Mouse (Mus musculus) hindbrain, embryonic 16.5 days (tissue): Measurements from ENCODE around the gene Shank2. TPM values are rescaled to one million over a fixed set of nuclear protein-coding genes. Genes with fewer than 3 reads are reported as not detected.

ENCODE experiments used
- ATAC-seq: fragments of 200-750 bp; cut with Nextera tagmentation; 2 replicates; pipeline ENCODE4 v1.8.0; 2017; ENCODE audit warnings: moderate TSS enrichment, moderate library complexity
- H3K27ac ChIP-seq: fragments of 300-500 bp; sonication (generic); 2 replicates; pipeline ENCODE4 v1.5.1; 2014; ENCODE audit warnings: low read depth, mild to moderate bottlenecking, control low read depth, low read length, moderate library complexity
- H3K27me3 ChIP-seq: fragments of 300-500 bp; sonication (generic); replicated peaks from 2 replicates; pipeline ENCODE4 v1.6.1; 2014; ENCODE audit warnings: low read length; ENCODE audit not compliant: control insufficient read depth, insufficient read depth
- H3K36me3 ChIP-seq: fragments of 300-500 bp; sonication (generic); 2 replicates; pipeline ENCODE4 v1.6.1; 2014; ENCODE audit warnings: mild to moderate bottlenecking, low read length, moderate library complexity, mixed read lengths; ENCODE audit not compliant: control insufficient read depth, insufficient read depth
- H3K4me1 ChIP-seq: fragments of 300-500 bp; sonication (generic); 2 replicates; pipeline ENCODE4 v1.6.1; 2014; ENCODE audit warnings: low read depth, low read length; ENCODE audit not compliant: control insufficient read depth, insufficient read depth
- H3K4me2 ChIP-seq: fragments of 300-500 bp; sonication (generic); 2 replicates; pipeline ENCODE4 v1.6.1; 2014; ENCODE audit warnings: mild to moderate bottlenecking, low read length, control low read depth, moderate library complexity
- H3K4me3 ChIP-seq: fragments of 300-500 bp; sonication (generic); 2 replicates; pipeline ENCODE4 v1.5.1; 2014; ENCODE audit warnings: mild to moderate bottlenecking, low read length, control low read depth, moderate library complexity
- H3K9ac ChIP-seq: fragments of 300-500 bp; sonication (generic); 2 replicates; pipeline ENCODE4 v1.6.1; 2014; ENCODE audit warnings: low read depth, mild to moderate bottlenecking, control low read depth, low read length, moderate library complexity
- H3K9me3 ChIP-seq: fragments of 300-500 bp; sonication (generic); 2 replicates; pipeline ENCODE4 v1.6.1; 2014; ENCODE audit warnings: mild to moderate bottlenecking, low read length, moderate library complexity; ENCODE audit not compliant: control insufficient read depth
- whole genome bisulfite sequencing: fragments of 180-500 bp; shearing (Covaris S2); extraction: QIAGEN DNeasy Blood & Tissue Kit; methylation state at CpG from one replicate; pipeline ENCODE4 v1.1.7; 2014; 5-methylcytosine and 5-hydroxymethylcytosine counted together
- polyA plus RNA-seq: library from polyadenylated mRNA; unstranded; fragments of >200 nt; fragmentation: Nextera tagmentation; extraction: Ambion mirVana; gene quantifications from 2 replicates; pipeline ENCODE4 v1.2.1, GENCODE M21; 2015

Gene Shank2
- polyA plus RNA-seq, 1 experiment from 2014 or later = 9.0 TPM

DNA sequence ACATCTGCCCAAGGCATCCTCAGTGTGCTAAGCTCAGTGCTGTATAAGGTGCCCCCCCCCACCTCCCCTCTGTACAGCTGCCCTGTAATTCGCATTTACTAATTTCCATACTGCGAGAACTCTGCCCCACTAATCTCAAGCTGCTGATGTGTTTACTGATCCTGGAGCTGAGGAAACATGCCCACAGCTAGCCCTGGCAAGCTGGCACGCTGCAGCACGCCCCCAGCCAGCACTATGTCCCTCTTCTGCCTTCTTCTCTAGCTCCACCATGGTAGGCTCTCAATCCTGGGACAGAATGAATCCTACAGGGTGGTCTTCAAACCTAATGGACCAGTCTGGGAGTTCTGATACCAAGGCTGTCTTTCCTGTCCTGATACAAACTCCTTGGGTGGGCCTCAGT lies 267.1 kb downstream of the Shank2 start:
- H3K27me3 ChIP-seq = no peaks in the 10 kb centered on the region
- no peak for ATAC-seq

DNA sequence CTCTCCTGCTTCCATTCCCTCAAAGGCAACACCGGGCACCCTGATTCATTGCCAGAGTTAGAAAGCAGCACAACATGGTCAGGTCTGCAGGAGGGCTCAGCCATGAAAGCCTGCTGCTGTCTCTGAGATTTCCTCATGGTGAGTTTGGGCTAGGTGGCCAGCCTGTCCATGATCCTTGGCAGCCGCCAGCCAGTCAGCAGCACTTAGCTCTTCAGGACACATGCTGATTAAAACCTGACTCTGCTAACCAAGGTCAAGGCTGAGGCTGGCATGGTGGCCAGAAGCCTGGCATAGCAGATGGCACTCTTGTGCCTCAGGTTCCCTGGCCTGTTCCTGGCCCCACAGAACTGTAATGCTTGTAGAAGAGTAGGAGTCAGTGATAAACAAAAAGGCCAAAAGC lies 269.3 kb downstream of the Shank2 start:
- no peak overlapping the region for H3K4me3 ChIP-seq
- ATAC-seq = no peak
- H3K4me2 ChIP-seq = no peak overlapping the region
- H3K9me3 ChIP-seq = no peaks in the 10 kb centered on the region
- H3K4me1 ChIP-seq = no peaks in the 10 kb centered on the region
- H3K27me3 ChIP-seq = no peaks in the 10 kb centered on the region
- 92% methylated on average over 2 of the region's 2 CpGs for WGBS
- no peak overlapping the region for H3K27ac ChIP-seq
- no peak overlapping the region for H3K9ac ChIP-seq
- no peaks in the 10 kb centered on the region for H3K36me3 ChIP-seq

More for the DNA sequence above, 267.1 kb downstream of the Shank2 start:
- Histone ChIP-seq H3K4me3 (no peak overlapping the region), H3K9me3 (no peaks in the 10 kb centered on the region), H3K36me3 (no peaks in the 10 kb centered on the region), H3K4me1 (no peaks in the 10 kb centered on the region), H3K4me2 (no peak overlapping the region), H3K9ac (no peak overlapping the region), H3K27ac (no peak overlapping the region)
- 88% methylated on average over 4 of the region's 4 CpGs for WGBS

DNA sequence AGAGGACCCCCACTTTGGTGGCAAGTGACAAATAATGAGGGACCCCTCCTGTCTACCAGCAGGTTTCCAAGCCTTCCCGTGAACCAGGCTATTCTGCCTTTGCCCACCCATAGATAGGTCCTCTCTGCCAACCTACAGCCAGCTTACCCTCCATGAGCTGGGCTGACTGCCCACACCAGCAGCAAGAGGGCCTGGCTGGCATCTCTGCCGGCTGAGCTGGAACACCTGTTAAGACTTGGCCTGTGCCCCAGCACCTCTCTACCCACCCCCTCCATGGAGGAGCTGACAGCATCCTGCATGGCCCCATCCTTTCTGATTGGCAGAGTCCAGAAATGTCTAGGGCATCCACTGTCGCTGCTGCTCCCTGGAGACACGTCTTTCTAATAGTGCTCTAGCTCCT lies 277.0 kb downstream of the Shank2 start:
- H3K4me3 ChIP-seq = no peak overlapping the region
- H3K4me1 ChIP-seq = peaks cover 14% of the 10 kb centered on the region
- no peak overlapping the region; the same call in 1 of the 2 replicates for H3K27ac ChIP-seq
- whole genome bisulfite sequencing = 50% methylated on average over 4 of the region's 4 CpGs
- H3K4me2 ChIP-seq = no peak overlapping the region
- no peaks in the 10 kb centered on the region for H3K36me3 ChIP-seq
- H3K27me3 ChIP-seq = no peaks in the 10 kb centered on the region
- no peaks in the 10 kb centered on the region for H3K9me3 ChIP-seq
- H3K9ac ChIP-seq = no peak overlapping the region
- ATAC-seq = peak; percentile 38

DNA sequence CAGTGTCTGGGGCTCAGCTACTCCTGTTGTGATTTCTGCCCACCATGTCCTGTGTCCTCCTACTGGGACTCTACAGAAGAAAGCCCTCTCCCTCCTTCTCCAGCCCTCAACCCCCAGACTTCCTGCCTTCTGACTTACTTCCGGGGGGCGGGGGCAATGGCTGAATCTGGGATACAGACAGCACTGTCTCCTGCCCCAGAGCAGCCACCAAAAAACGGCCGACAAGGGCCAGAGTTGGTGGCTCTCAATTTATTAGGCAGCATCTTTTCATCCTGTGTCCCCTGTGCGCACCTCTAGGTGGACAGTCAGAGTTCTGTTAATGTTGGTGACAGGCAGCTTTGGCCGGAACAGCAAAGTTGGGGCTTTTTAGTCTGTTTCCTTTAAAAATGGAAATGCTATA lies 282.0 kb downstream of the Shank2 start:
- no peaks in the 10 kb centered on the region for H3K36me3 ChIP-seq
- H3K27ac ChIP-seq = peak overlapping the region; percentile 93
- peak overlapping the region; percentile 50 for H3K4me3 ChIP-seq
- no peaks in the 10 kb centered on the region for H3K27me3 ChIP-seq
- peaks cover 41% of the 10 kb centered on the region for H3K4me1 ChIP-seq
- no peaks in the 10 kb centered on the region for H3K9me3 ChIP-seq
- peak overlapping the region; percentile 79 for H3K9ac ChIP-seq
- peak overlapping the region; percentile 85 for H3K4me2 ChIP-seq
- 0 out of 2 replicates have a peak, but pooled peaks have one; percentile 9 for ATAC-seq
- 6% methylated on average over 6 of the region's 6 CpGs for WGBS

DNA sequence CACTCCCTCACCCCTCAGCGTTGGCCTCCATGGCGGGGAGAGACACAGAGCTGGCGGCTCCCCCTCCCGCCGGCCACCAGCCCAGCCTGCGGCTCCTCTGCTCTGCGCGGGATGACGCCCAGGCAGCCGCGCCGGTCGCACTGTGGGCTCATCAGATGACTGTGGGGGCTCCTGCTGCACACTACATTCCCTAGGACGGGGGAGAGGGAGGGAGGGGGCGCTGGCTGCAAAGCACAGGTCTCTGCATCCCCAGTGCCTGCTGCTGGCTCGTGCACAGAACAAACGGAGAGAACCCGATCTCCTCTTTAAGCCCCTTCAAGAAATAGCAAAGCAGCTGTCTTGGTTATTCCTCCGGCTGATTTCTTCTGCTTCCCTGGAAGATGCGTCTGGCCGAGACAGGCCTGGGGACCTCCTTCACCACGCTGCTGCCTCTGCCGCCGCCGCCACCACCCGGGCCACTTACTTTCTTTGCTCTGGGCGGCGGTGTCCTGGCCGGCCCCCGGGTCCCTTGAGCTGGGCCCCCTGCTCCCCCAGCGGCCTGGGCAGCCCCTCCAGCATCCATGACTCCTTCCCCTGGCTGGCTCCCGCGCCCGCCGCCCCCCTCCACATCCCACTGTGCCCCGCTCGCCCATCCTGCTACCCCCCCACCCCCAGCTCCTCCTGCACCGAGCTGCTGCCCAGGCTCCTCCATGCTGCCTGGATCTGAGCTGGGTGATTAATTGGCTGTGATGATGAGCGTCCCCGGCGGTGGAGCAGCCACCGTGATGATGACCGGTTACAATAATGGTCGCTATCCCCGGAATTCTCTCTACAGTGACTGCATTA lies 282.7 kb downstream of the Shank2 start:
- Histone ChIP-seq H3K36me3 (no peaks in the 10 kb centered on the region), H3K27ac (peak overlapping the region; percentile 93), H3K4me1 (peaks cover 41% of the 10 kb centered on the region), H3K4me3 (peak overlapping the region; percentile 50), H3K9me3 (no peaks in the 10 kb centered on the region), H3K9ac (peak overlapping the region; percentile 79), H3K4me2 (peak overlapping the region; percentile 85), H3K27me3 (no peaks in the 10 kb centered on the region)
- under 1% methylated on average over 39 of the region's 45 CpGs for WGBS
- ATAC-seq = peak; percentile 81

DNA sequence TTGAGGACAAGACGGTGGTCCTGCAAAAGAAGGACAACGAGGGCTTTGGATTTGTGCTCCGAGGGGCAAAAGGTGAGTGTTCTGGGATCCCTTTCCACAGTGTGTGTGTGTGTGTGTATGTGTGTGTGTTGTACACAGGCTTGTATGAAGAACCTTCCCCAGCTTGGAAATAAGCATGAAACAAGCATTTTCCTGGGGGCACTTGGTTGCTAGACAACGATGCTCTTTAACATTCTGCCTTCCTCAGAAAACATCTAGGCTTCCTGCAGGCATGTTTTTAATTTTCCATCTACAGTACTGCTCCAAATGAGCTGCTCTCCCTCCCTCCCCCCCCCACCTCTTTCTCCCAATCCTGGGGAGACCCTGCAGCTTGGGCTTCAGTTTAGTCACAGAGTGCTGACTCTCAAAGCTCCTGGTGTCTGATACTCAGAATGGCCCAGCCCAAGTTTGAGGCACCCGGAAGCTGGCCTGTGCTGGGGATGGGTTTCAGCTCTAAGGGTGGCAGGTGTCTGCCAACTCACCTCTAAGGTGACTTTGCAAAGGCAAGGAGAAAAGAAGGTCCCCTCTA lies 283.4 kb downstream of the Shank2 start:
- Histone ChIP-seq H3K27ac (peak overlapping the region; percentile 93), H3K9ac (peak overlapping the region; percentile 79), H3K9me3 (no peaks in the 10 kb centered on the region), H3K27me3 (no peaks in the 10 kb centered on the region), H3K4me1 (peaks cover 43% of the 10 kb centered on the region), H3K4me3 (peak overlapping the region; percentile 50), H3K36me3 (no peaks in the 10 kb centered on the region), H3K4me2 (peak overlapping the region; percentile 85)
- ATAC-seq = peak; percentile 16
- WGBS = 14% methylated on average over 5 of the region's 5 CpGs

DNA sequence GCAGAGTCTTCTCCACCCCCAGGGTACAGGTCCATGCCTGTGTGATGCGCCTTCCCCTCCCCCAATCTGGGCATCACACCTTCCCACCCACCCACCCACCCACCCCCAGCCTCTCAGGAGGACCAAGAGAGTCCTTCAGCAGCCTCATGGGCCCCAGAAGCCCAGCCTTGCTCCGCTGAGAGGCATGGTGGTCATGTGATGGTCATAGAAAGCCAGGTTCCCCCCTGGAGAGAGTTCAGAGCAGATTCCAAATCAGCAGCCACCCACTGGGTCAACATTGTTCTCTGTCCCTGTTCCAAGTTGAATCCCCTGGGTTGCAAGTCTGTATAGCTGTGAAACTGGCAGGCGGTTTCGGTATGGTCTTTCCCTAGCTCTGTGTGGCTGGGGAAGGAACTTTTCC lies 284.2 kb downstream of the Shank2 start:
- no peaks in the 10 kb centered on the region for H3K36me3 ChIP-seq
- peaks cover 51% of the 10 kb centered on the region for H3K4me1 ChIP-seq
- peak overlapping the region; percentile 85 for H3K4me2 ChIP-seq
- H3K9me3 ChIP-seq = no peaks in the 10 kb centered on the region
- no peaks in the 10 kb centered on the region for H3K27me3 ChIP-seq
- H3K9ac ChIP-seq = peak overlapping the region; percentile 79
- H3K27ac ChIP-seq = peak overlapping the region; percentile 93
- WGBS = 47% methylated on average over 4 of the region's 4 CpGs
- H3K4me3 ChIP-seq = peak overlapping the region; percentile 50
- no peak for ATAC-seq

DNA sequence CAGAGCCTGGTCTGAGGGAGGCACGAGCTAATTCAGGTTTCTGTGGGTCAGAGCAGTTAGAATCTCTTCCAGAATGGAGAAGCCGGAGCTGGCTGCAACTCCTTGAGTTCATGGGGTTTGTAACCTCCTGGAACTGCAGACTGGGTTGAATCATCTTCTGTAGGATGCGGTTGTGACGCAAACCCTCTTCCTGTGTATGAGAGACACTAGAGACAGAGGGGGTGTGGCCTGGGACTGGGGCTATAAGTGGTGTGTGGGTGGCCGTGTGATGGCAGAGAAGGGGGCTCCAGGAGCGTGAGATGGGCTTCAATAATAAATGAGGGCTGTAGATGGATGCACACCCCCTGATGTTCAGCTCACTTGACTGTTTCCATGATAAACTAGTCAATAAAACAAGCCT lies 286.3 kb downstream of the Shank2 start:
- H3K36me3 ChIP-seq = no peaks in the 10 kb centered on the region
- H3K9me3 ChIP-seq = no peaks in the 10 kb centered on the region
- H3K4me3 ChIP-seq = no peak overlapping the region
- 71% methylated on average over 6 of the region's 6 CpGs for WGBS
- peak overlapping the region; percentile 13 for H3K4me2 ChIP-seq
- H3K27ac ChIP-seq = no peak overlapping the region
- ATAC-seq = no peak
- H3K27me3 ChIP-seq = no peaks in the 10 kb centered on the region
- H3K4me1 ChIP-seq = peaks cover 62% of the 10 kb centered on the region
- H3K9ac ChIP-seq = no peak overlapping the region

DNA sequence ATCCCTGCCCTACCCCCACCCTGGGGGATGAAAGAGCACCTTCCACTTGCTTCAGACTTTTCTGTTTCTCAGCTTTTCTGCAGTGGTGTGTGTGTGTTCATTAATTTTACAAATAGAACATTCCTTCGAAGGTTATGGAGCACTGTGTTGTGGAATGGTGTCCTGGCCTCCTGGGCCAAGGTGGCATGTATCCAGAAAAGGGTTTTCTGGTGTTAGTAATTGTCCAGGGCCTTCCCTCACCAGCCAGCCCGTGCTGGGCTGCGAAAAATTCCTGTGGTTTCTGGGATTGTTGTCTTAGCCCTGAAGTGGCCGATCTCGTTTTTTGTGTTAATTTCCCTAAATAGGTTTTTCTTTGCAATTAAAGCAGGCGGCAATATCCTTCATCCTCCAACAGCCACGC lies 289.8 kb downstream of the Shank2 start:
- no peak for ATAC-seq
- Histone ChIP-seq H3K36me3 (no peaks in the 10 kb centered on the region), H3K4me3 (no peak overlapping the region), H3K27ac (0 out of 2 replicates have a peak overlapping the region, but pooled peaks have one; percentile 17), H3K4me2 (no peak overlapping the region), H3K9me3 (no peaks in the 10 kb centered on the region), H3K9ac (peak overlapping the region; percentile 0; the same call in 1 of the 2 replicates), H3K27me3 (no peaks in the 10 kb centered on the region), H3K4me1 (peaks cover 44% of the 10 kb centered on the region)
- 44% methylated on average over 7 of the region's 7 CpGs for WGBS
